8 mouse cellular contexts compared by ENCODE assay signal in genomic region chr13:41250318-41250981, GRCm38 (mm10). TPM values are rescaled to one million over a fixed set of nuclear protein-coding genes. Genes with fewer than 3 reads are reported as not detected.
A peak's percentile ranks its signal among the peaks of the same experiment; 100 is the strongest.
DNase-seq lines count a peak whose midpoint lies in the region; ATAC-seq and TF ChIP-seq lines count a peak whose summit lies in the region.

No protein-coding gene starts in this region.

- peak overlapping the region; percentile 93 to 99 for H3K4me3 ChIP-seq in MEL (ENCODE audit: control insufficient read depth in 1 of 2, insufficient read depth in 1 of 2, low read depth in 2 of 2, low read length in 2 of 2)
- H3K4me3 ChIP-seq in intestine, embryonic 14.5 days (ENCODE audit: low read depth, low read length), result peak overlapping the region; percentile 80

- peak overlapping the region; percentile 89 for H3K9ac ChIP-seq in MEL (ENCODE audit: control insufficient read depth, low read depth, low read length, poor library complexity, severe bottlenecking)
- peak overlapping the region; percentile 80 for H3K9ac ChIP-seq in intestine, embryonic 14.5 days (ENCODE audit: low read length)

- no peak for TF ChIP-seq RAD21 in MEL (IDR thresholded peaks at IDR 0.05; ENCODE audit: low read depth, low read length)

- H3K4me1 ChIP-seq in MEL (ENCODE audit: control insufficient read depth in 1 of 2, insufficient read depth in 2 of 2, low read length in 2 of 2), result peaks cover 0 to 8% of the 10 kb centered on the region in 2 experiments; a peak in 1 of 4 replicates
- H3K4me1 ChIP-seq in intestine, embryonic 14.5 days (replicated peaks; ENCODE audit: control insufficient read depth, insufficient read depth, low read length), result peaks cover 11% of the 10 kb centered on the region; the same call in 1 of the 2 replicates

- 0 out of 2 replicates have a peak, but pooled peaks have one; percentile 6 for ATAC-seq in intestine, embryonic 14.5 days (replicated peaks; ENCODE audit: low FRiP score, low TSS enrichment, low read depth)
- ATAC-seq in megakaryocyte, adult 5-6 weeks (ENCODE audit: poor library complexity, severe bottlenecking), result peak; percentile 0; the same call in 1 of the 2 replicates

- no peak for TF ChIP-seq CTCF in MEL (IDR thresholded peaks at IDR 0.05 in 2 of 3, conservative IDR thresholded peaks at IDR 0.05 in 1 of 3; ENCODE audit: control insufficient read depth in 1 of 3, insufficient read depth in 1 of 3, low read depth in 2 of 3, low read length in 3 of 3, poor library complexity in 1 of 3, severe bottlenecking in 1 of 3)

- no peaks in the 10 kb centered on the region for H3K27me3 ChIP-seq in MEL (ENCODE audit: control insufficient read depth in 1 of 2, insufficient read depth in 2 of 2, low read length in 2 of 2)
- H3K27me3 ChIP-seq in intestine, embryonic 14.5 days (replicated peaks; ENCODE audit: control insufficient read depth, insufficient read depth, low read length), result no peaks in the 10 kb centered on the region

- no peak for TF ChIP-seq POLR2A in MEL (IDR thresholded peaks at IDR 0.05; ENCODE audit: control insufficient read depth in 1 of 2, insufficient read depth in 1 of 2, low read depth in 1 of 2, low read length in 2 of 2, poor library complexity in 1 of 2)

- peak in 1 of 2 experiments; percentile 61; a peak in 2 of 4 replicates for TF ChIP-seq EP300 in MEL (IDR thresholded peaks at IDR 0.05; ENCODE audit: low read depth in 1 of 2, low read length in 2 of 2)

- H3K79me2 ChIP-seq in MEL (ENCODE audit: control insufficient read depth, insufficient read depth, low read length, poor library complexity), result peaks cover 15% of the 10 kb centered on the region

- DNase-seq in kidney, adult 9 months, result peak; percentile 49
- DNase-seq in kidney, postnatal 4 days, result no peak
- DNase-seq in MEL (ENCODE audit: low read depth, low spot score), result peak; percentile 61
- peak; percentile 14 for DNase-seq in embryo, embryonic 11 days
- DNase-seq in intestine, embryonic 14.5 days (ENCODE audit: low spot score), result peak; percentile 85
- no peak for DNase-seq in gastrocnemius, adult 8-10 months (ENCODE audit: low spot score in 2 of 2)
- no peak for DNase-seq in gastrocnemius, postnatal 10 days

- peaks cover 0 to 7% of the 10 kb centered on the region in 2 experiments for H3K36me3 ChIP-seq in MEL (ENCODE audit: control insufficient read depth in 1 of 2, insufficient read depth in 2 of 2, low read length in 2 of 2)
- no peaks in the 10 kb centered on the region for H3K36me3 ChIP-seq in intestine, embryonic 14.5 days (ENCODE audit: control insufficient read depth, insufficient read depth, low read length)

- H3K9me3 ChIP-seq in MEL (replicated peaks; ENCODE audit: insufficient read depth, low read length), result no peaks in the 10 kb centered on the region
- H3K9me3 ChIP-seq in intestine, embryonic 14.5 days (ENCODE audit: control insufficient read depth, low read length), result no peaks in the 10 kb centered on the region

- WGBS in intestine, embryonic 14.5 days, result under 1% methylated on average over 27 of the region's 27 CpGs

- peak overlapping the region; percentile 74 for H3K4me2 ChIP-seq in intestine, embryonic 14.5 days (ENCODE audit: low read length)

- peak overlapping the region; percentile 66 for H3K27ac ChIP-seq in MEL (ENCODE audit: control insufficient read depth, low read depth, low read length)
- H3K27ac ChIP-seq in intestine, embryonic 14.5 days (ENCODE audit: low read depth), result peak overlapping the region; percentile 84

TF ChIP-seq in MEL, 35 proteins besides CTCF, POLR2A, EP300 and RAD21:
- TF ChIP-seq USF2 (IDR thresholded peaks at IDR 0.05; ENCODE audit: borderline replicate concordance in 1 of 2, insufficient read depth in 1 of 2, low read depth in 1 of 2, low read length in 2 of 2), result no peak
- TF ChIP-seq RCOR1 (IDR thresholded peaks at IDR 0.05; ENCODE audit: low read depth, low read length), result no peak
- TF ChIP-seq ETS1 (IDR thresholded peaks at IDR 0.05; ENCODE audit: low read depth, low read length), result 0 out of 2 replicates have a peak, but pooled peaks have one; percentile 31
- peak; percentile 59; the same call in 1 of the 2 replicates for TF ChIP-seq SIN3A (IDR thresholded peaks at IDR 0.05; ENCODE audit: low read length)
- TF ChIP-seq MYB (IDR thresholded peaks at IDR 0.05; ENCODE audit: low read depth, low read length), result peak; percentile 73
- peak; percentile 95 for TF ChIP-seq ZNF384 (IDR thresholded peaks at IDR 0.05; ENCODE audit: low read depth, low read length)
- TF ChIP-seq MAX (IDR thresholded peaks at IDR 0.05; ENCODE audit: low read length), result peak; percentile 3
- no peak for TF ChIP-seq KAT2A (conservative IDR thresholded peaks at IDR 0.05; ENCODE audit: low read depth, low read length)
- no peak for TF ChIP-seq MEF2A (IDR thresholded peaks at IDR 0.05; ENCODE audit: extremely low read depth, insufficient replicate concordance, low read depth, low read length, poor library complexity, severe bottlenecking)
- no peak for TF ChIP-seq POLR2AphosphoS5 (IDR thresholded peaks at IDR 0.05; ENCODE audit: borderline replicate concordance, low read depth, low read length)
- peak; percentile 29; the same call in 1 of the 2 replicates for TF ChIP-seq BHLHE40 (IDR thresholded peaks at IDR 0.05; ENCODE audit: borderline replicate concordance, low read depth, low read length)
- TF ChIP-seq MXI1 (IDR thresholded peaks at IDR 0.05; ENCODE audit: low read depth, low read length), result peak; percentile 80; the same call in 1 of the 2 replicates

RNA-seq across cellular contexts. Expression of gene Smim13, which starts 0.8 kb away (rescaled TPM):
- total RNA-seq in MEL (2012; rRNA removed), result 10.7 and 11.1 TPM in 2 replicates
- 10 to 100 TPM in 1 of 2 experiments, not detected in 1; 13.1 TPM for polyA plus RNA-seq in MEL (2012; ENCODE audit: insufficient read depth in 1 of 2, insufficient read length in 2 of 2, low read depth in 1 of 2, low replicate concordance in 2 of 2, missing spikeins in 1 of 2)
- polyA plus RNA-seq in intestine, embryonic 14.5 days (2014; fragmentation: Nextera tagmentation; extraction: Ambion mirVana), result 13.0 TPM in 2 replicates
- 8.8 and 12.4 TPM in 2 replicates for total RNA-seq in megakaryocyte, adult 5-6 weeks (2015)
- total RNA-seq in megakaryocyte, adult 5-6 weeks (2017), result 8.5 and 9.9 TPM in 2 replicates
- 10 to 100 TPM; 37.3 to 49.1 (median 39.6) TPM for total RNA-seq in gastrocnemius, adult 8-10 months (2022)
- total RNA-seq in gastrocnemius, postnatal 10 days (2021), result 10 to 100 TPM; 23.4 to 24.5 TPM

RNA-seq across cellular contexts. Expression of gene Gm17364, which starts 23.3 kb away (rescaled TPM):
- not detected in 2 replicates for total RNA-seq in MEL (2012; rRNA removed)
- not detected for polyA plus RNA-seq in MEL (2012; ENCODE audit: insufficient read depth in 1 of 2, insufficient read length in 2 of 2, low read depth in 1 of 2, low replicate concordance in 2 of 2, missing spikeins in 1 of 2)
- not detected in 2 replicates for polyA plus RNA-seq in intestine, embryonic 14.5 days (2014; fragmentation: Nextera tagmentation; extraction: Ambion mirVana)
- not detected in 2 replicates for total RNA-seq in megakaryocyte, adult 5-6 weeks (2015)
- not detected in 2 replicates for total RNA-seq in megakaryocyte, adult 5-6 weeks (2017)
- total RNA-seq in gastrocnemius, adult 8-10 months (2022), result not detected
- total RNA-seq in gastrocnemius, postnatal 10 days (2021), result not detected

RNA-seq across cellular contexts. Expression of gene Elovl2, which starts 30.2 kb away (rescaled TPM):
- total RNA-seq in MEL (2012; rRNA removed), result not detected in 2 replicates
- not detected for polyA plus RNA-seq in MEL (2012; ENCODE audit: insufficient read depth in 1 of 2, insufficient read length in 2 of 2, low read depth in 1 of 2, low replicate concordance in 2 of 2, missing spikeins in 1 of 2)
- polyA plus RNA-seq in intestine, embryonic 14.5 days (2014; fragmentation: Nextera tagmentation; extraction: Ambion mirVana), result 9.3 and 11.0 TPM in 2 replicates
- not detected in 2 replicates for total RNA-seq in megakaryocyte, adult 5-6 weeks (2015)
- total RNA-seq in megakaryocyte, adult 5-6 weeks (2017), result not detected in 2 replicates
- under 1 TPM in 2 of 4 experiments, not detected in 2; 0.09 to 0.11 TPM for total RNA-seq in gastrocnemius, adult 8-10 months (2022)
- total RNA-seq in gastrocnemius, postnatal 10 days (2021), result under 1 TPM; 0.32 to 0.38 TPM

Comparison
In these comparisons a context has a peak if more than half of its experiments do, and no peak if none do; other contexts are left out.
1. DNase-seq: peak in kidney, adult 9 months (single experiment), MEL (single experiment), embryo, embryonic 11 days (single experiment) and intestine, embryonic 14.5 days (single experiment); none in kidney, postnatal 4 days (0 of 2), gastrocnemius, adult 8-10 months (0 of 2) and gastrocnemius, postnatal 10 days (single experiment).